Mouse (Mus musculus) intestine, embryonic 14.5 days (tissue): ENCODE results near the gene Gm11567. TPM values are rescaled to one million over a fixed set of nuclear protein-coding genes. Genes with fewer than 3 reads are reported as not detected.
"Not testable (repeated sequence)": the region's sequence is repeated elsewhere in the genome, so short reads cannot be mapped to it uniquely, and the experiment has no call there.

Experiments
- ATAC-seq: fragments of 200-750 bp; cut with Nextera tagmentation; replicated peaks from 2 replicates; pipeline ENCODE4 v1.8.0; 2017; ENCODE audit warnings: low read depth, moderate number of reproducible peaks, moderate TSS enrichment, moderate library complexity; ENCODE audit not compliant: low FRiP score, low TSS enrichment
- DNase-seq: peaks from one replicate; pipeline ENCODE4 v3.0.0-alpha.2; 2018; ENCODE audit warnings: low spot score
- H3K27ac ChIP-seq: fragments of 300-500 bp; sonication (generic); 2 replicates; pipeline ENCODE4 v1.5.1; 2014; ENCODE audit warnings: low read depth, mild to moderate bottlenecking, control low read depth
- H3K27me3 ChIP-seq: fragments of 300-500 bp; sonication (generic); replicated peaks from 2 replicates; pipeline ENCODE4 v1.6.1; 2014; ENCODE audit warnings: low read length, control low read depth; ENCODE audit not compliant: control insufficient read depth, insufficient read depth
- H3K36me3 ChIP-seq: fragments of 300-500 bp; sonication (generic); 2 replicates; pipeline ENCODE4 v1.6.1; 2014; ENCODE audit warnings: low read length, control low read depth; ENCODE audit not compliant: control insufficient read depth, insufficient read depth
- H3K4me1 ChIP-seq: fragments of 300-500 bp; sonication (generic); replicated peaks from 2 replicates; pipeline ENCODE4 v1.6.1; 2014; ENCODE audit warnings: low read length, control low read depth, mixed read lengths; ENCODE audit not compliant: control insufficient read depth, insufficient read depth
- H3K4me2 ChIP-seq: fragments of 300-500 bp; sonication (generic); 2 replicates; pipeline ENCODE4 v1.6.1; 2014; ENCODE audit warnings: low read length
- H3K4me3 ChIP-seq: fragments of 300-500 bp; sonication (generic); 2 replicates; pipeline ENCODE4 v1.5.1; 2014; ENCODE audit warnings: low read depth, low read length, control low read depth, mixed read lengths
- H3K9ac ChIP-seq: fragments of 300-500 bp; sonication (generic); 2 replicates; pipeline ENCODE4 v1.6.1; 2014; ENCODE audit warnings: mild to moderate bottlenecking, low read length
- H3K9me3 ChIP-seq: fragments of 300-500 bp; sonication (generic); 2 replicates; pipeline ENCODE4 v1.6.1; 2016; ENCODE audit warnings: low read length, control low read depth; ENCODE audit not compliant: control insufficient read depth
- WGBS: fragments of 180-500 bp; shearing (Covaris S2); extraction: QIAGEN DNeasy Blood & Tissue Kit; methylation state at CpG from one replicate; pipeline ENCODE4 v1.1.7; 2014; 5-methylcytosine and 5-hydroxymethylcytosine counted together
- polyA plus RNA-seq: library from polyadenylated mRNA; unstranded; fragments of >200 nt; fragmentation: Nextera tagmentation; extraction: Ambion mirVana; gene quantifications from 2 replicates; pipeline ENCODE4 v1.2.1, GENCODE M21; 2014

Gm11567 gene
- not detected in 2 replicates for polyA plus RNA-seq

GRCm38 (mm10) chr11:99878887-99879286, at the start of gene Gm11567:
Gm11567 (plus strand) TSS chr11:99879187.
- not testable (repeated sequence) for H3K27me3 ChIP-seq, H3K4me2 ChIP-seq, H3K4me3 ChIP-seq, H3K9ac ChIP-seq, H3K9me3 ChIP-seq, H3K4me1 ChIP-seq, DNase-seq, H3K27ac ChIP-seq, ATAC-seq, H3K36me3 ChIP-seq
- WGBS: 55% methylated on average over 1 of the region's 1 CpGs

GRCm38 (mm10) chr11:99837966-99838365, 41.0 kb upstream of the Gm11567 start, which contains the start of gene 2300003K06Rik:
2300003K06Rik (minus strand) TSS chr11:99838066.
- H3K9ac ChIP-seq: no peak within 1 kb of the TSS
- H3K27me3 ChIP-seq: no peaks in the 10 kb centered on the region
- no peak for ATAC-seq
- no peak for DNase-seq
- no peaks in the 10 kb centered on the region for H3K36me3 ChIP-seq
- H3K4me1 ChIP-seq: no peaks in the 10 kb centered on the region
- no peaks in the 10 kb centered on the region for H3K9me3 ChIP-seq
- no peak within 1 kb of the TSS for H3K4me2 ChIP-seq
- 68% methylated on average over 1 of the region's 1 CpGs for WGBS
- no peak within 1 kb of the TSS for H3K4me3 ChIP-seq
- no peak within 1 kb of the TSS for H3K27ac ChIP-seq

DNA sequence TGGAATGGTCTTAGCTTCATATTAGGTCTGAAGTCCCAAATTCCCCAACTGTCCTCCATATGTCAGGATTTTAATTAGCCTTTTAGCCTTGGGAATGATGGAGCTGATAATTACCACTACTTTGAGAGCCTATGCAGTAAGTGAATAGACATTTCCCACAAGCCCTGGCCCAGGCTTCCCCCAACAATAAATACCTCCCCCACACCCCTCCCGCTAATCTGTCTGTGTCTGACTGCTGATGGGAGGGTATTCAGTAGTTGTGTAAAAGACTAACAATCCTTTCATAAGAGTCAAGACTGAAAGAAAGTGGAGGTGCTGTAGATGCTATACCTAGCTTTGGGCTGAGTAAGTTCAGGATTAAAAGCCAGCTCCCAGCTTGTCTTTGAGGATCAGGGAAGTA, 36.8 kb upstream of the Gm11567 start:
- H3K4me3 ChIP-seq: no peak overlapping the region
- H3K9ac ChIP-seq: no peak overlapping the region
- DNase-seq (no peak), ATAC-seq (no peak)
- H3K36me3 ChIP-seq: no peaks in the 10 kb centered on the region
- H3K9me3 ChIP-seq: no peaks in the 10 kb centered on the region
- WGBS: 77% methylated on average over 1 of the region's 1 CpGs
- H3K4me1 ChIP-seq: no peaks in the 10 kb centered on the region
- no peaks in the 10 kb centered on the region for H3K27me3 ChIP-seq
- no peak overlapping the region for H3K4me2 ChIP-seq
- H3K27ac ChIP-seq: no peak overlapping the region

GRCm38 (mm10) chr11:99846746-99847145, 32.2 kb upstream of the Gm11567 start:
- H3K4me1 ChIP-seq: no peaks in the 10 kb centered on the region
- H3K4me2 ChIP-seq: no peak overlapping the region
- no peak overlapping the region for H3K4me3 ChIP-seq
- no peak overlapping the region for H3K27ac ChIP-seq
- no peak overlapping the region for H3K9ac ChIP-seq
- H3K36me3 ChIP-seq: no peaks in the 10 kb centered on the region
- no peaks in the 10 kb centered on the region for H3K9me3 ChIP-seq
- no peak for ATAC-seq
- 81% methylated on average over 2 of the region's 2 CpGs for WGBS
- H3K27me3 ChIP-seq: no peaks in the 10 kb centered on the region
- DNase-seq: no peak

DNA sequence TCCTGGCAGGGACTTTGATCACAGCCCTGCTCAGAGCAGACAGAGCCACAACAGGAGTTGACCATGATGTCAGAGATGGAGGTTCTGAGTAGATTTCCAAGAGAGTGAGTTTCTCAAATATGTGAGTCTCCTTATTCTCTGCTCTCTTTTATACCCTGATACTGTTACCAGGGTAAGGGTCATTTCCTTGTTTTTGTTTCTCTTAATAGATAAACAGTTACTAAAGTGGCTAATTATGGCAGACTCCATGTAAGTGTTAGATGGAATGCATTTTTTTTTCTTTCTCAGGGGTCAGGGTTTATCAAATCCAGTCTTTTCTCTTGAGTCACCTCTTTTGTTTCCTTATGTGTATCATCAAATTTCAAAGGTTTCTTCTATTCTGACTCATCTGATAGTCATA, 27.5 kb upstream of the Gm11567 start, which contains the start of gene Krtap4-16:
Krtap4-16 (minus strand) TSS at position 101 of the 400 bp plus-strand sequence.
- no peak within 1 kb of the TSS for H3K4me2 ChIP-seq
- no peaks in the 10 kb centered on the region for H3K27me3 ChIP-seq
- no peak within 1 kb of the TSS for H3K9ac ChIP-seq
- ATAC-seq (no peak), DNase-seq (no peak)
- H3K9me3 ChIP-seq: no peaks in the 10 kb centered on the region
- H3K4me3 ChIP-seq: no peak within 1 kb of the TSS
- H3K36me3 ChIP-seq: no peaks in the 10 kb centered on the region
- no peaks in the 10 kb centered on the region for H3K4me1 ChIP-seq
- H3K27ac ChIP-seq: no peak within 1 kb of the TSS

GRCm38 (mm10) chr11:99854121-99854520, 24.9 kb upstream of the Gm11567 start:
- Histone ChIP-seq H3K36me3 (no peaks in the 10 kb centered on the region), H3K27ac (no peak overlapping the region), H3K4me2 (no peak overlapping the region), H3K4me1 (no peaks in the 10 kb centered on the region), H3K4me3 (no peak overlapping the region), H3K27me3 (no peaks in the 10 kb centered on the region), H3K9me3 (no peaks in the 10 kb centered on the region), H3K9ac (no peak overlapping the region)
- WGBS: 59% methylated on average over 3 of the region's 3 CpGs
- DNase-seq (no peak), ATAC-seq (no peak)

DNA sequence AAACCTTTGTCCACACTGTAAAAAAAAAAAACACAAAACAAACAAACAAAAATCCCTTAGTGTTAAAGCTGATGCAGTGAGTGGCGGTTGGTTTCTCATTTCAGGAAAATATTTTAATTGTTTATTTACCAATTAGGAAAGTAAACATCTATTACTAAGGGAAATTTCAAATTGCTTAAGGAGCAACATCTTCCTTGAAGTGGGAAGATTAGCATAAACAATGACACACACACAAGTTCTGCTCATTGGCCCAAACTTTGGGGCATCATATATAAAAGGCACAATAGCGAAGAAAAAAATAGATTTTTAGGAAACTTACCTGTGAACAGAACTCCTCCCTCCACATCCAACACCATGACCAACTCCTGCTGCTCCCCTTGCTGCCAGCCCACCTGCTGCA, 21.4 kb upstream of the Gm11567 start, which contains the start of gene Gm11568:
Gm11568 (plus strand) TSS at position 301 of the 400 bp plus-strand sequence.
- H3K36me3 ChIP-seq: no peaks in the 10 kb centered on the region
- H3K9me3 ChIP-seq: no peaks in the 10 kb centered on the region
- no peak within 1 kb of the TSS for H3K4me2 ChIP-seq
- no peaks in the 10 kb centered on the region for H3K4me1 ChIP-seq
- DNase-seq: no peak
- no peaks in the 10 kb centered on the region for H3K27me3 ChIP-seq
- no peak within 1 kb of the TSS for H3K9ac ChIP-seq
- 81% methylated on average over 2 of the region's 2 CpGs for WGBS
- ATAC-seq: no peak
- H3K4me3 ChIP-seq: no peak within 1 kb of the TSS
- H3K27ac ChIP-seq: no peak within 1 kb of the TSS

- Histone ChIP-seq H3K27ac (no peak overlapping the region), H3K9me3 (no peaks in the 10 kb centered on the region), H3K27me3 (no peaks in the 10 kb centered on the region), H3K4me2 (no peak overlapping the region), H3K4me3 (no peak overlapping the region), H3K9ac (no peak overlapping the region), H3K36me3 (no peaks in the 10 kb centered on the region), H3K4me1 (no peaks in the 10 kb centered on the region)
- no peak for DNase-seq
- ATAC-seq: no peak
- WGBS: 76% methylated on average over 2 of the region's 2 CpGs
These were observed 20.2 kb upstream of the Gm11567 start for GRCm38 (mm10) chr11:99858761-99859160.

DNA sequence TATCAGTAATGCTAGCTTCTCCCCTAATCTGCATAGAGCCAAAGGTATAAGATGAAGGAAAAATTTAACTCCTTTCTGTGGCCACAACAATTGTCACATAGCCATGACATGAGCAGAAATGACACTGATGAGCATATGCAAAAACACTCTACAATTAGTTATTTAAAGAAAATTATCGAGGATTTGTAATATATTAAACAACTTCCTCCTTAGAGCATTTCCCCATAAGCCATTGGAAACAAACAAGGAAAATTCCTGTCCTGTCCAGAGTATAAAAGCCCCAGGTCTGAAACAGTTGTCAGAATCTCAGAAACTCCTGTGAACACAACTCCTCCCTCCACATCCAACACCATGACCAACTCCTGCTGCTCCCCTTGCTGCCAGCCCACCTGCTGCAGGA, 14.8 kb upstream of the Gm11567 start, which contains the start of gene Gm11559:
Gm11559 (plus strand) TSS at position 301 of the 400 bp plus-strand sequence.
- H3K36me3 ChIP-seq, H3K27ac ChIP-seq, ATAC-seq, H3K4me1 ChIP-seq, H3K9ac ChIP-seq, H3K27me3 ChIP-seq, H3K9me3 ChIP-seq, H3K4me2 ChIP-seq, H3K4me3 ChIP-seq, DNase-seq: not testable (repeated sequence)
- WGBS: 63% methylated on average over 1 of the region's 1 CpGs
